Comparison of ENCODE assay signal across 12 mouse cellular contexts in genomic region chr11:20247146-20247855, GRCm38 (mm10). TPM values are rescaled to one million over a fixed set of nuclear protein-coding genes. Genes with fewer than 3 reads are reported as not detected.
DNase-seq lines count a peak whose midpoint lies in the region; ATAC-seq and TF ChIP-seq lines count a peak whose summit lies in the region.
"Had no signal": no experiment of that assay in that cellular context is flagged by ENCODE, and none has a peak within 500 bp of the region (broad histone marks: within the 10 kb centered on the region; RNA-seq: fewer than 3 reads in every experiment).

No protein-coding gene starts in this region.

- H3K4me1 ChIP-seq in hindbrain, embryonic 10.5 days (replicated peaks), result peaks cover 60% of the 10 kb centered on the region
- no peaks in the 10 kb centered on the region; the same call in 1 of the 2 replicates for H3K4me1 ChIP-seq in hindbrain, embryonic 11.5 days (replicated peaks; ENCODE audit: control insufficient read depth, insufficient read depth, low read length)
- H3K4me1 ChIP-seq in stomach, embryonic 16.5 days (ENCODE audit: control insufficient read depth, insufficient read depth, low read length), result peaks cover 22% of the 10 kb centered on the region
- no peaks in the 10 kb centered on the region for H3K4me1 ChIP-seq in stomach, postnatal 0 days (replicated peaks; ENCODE audit: control insufficient read depth, insufficient read depth)
- peaks cover 59% of the 10 kb centered on the region for H3K4me1 ChIP-seq in limb, embryonic 13.5 days

- 75% methylated on average over 8 of the region's 8 CpGs for WGBS in hindbrain, embryonic 10.5 days
- WGBS in hindbrain, embryonic 11.5 days, result 80% methylated on average over 8 of the region's 8 CpGs
- WGBS in stomach, embryonic 16.5 days, result 87% methylated on average over 8 of the region's 8 CpGs
- 82% methylated on average over 8 of the region's 8 CpGs for WGBS in stomach, postnatal 0 days
- WGBS in limb, embryonic 13.5 days, result 88% methylated on average over 8 of the region's 8 CpGs

- TF ChIP-seq CTCF in stomach, postnatal 0 days (IDR thresholded peaks at IDR 0.05; ENCODE audit: low read depth), result no peak

- ATAC-seq in hindbrain, embryonic 11.5 days (ENCODE audit: low FRiP score), result no peak
- ATAC-seq in stomach, embryonic 16.5 days (ENCODE audit: insufficient read depth, low FRiP score), result no peak
- ATAC-seq in stomach, postnatal 0 days (ENCODE audit: low FRiP score, low TSS enrichment), result no peak
- no peak for ATAC-seq in limb, embryonic 13.5 days (ENCODE audit: low FRiP score, low read depth)

- peak overlapping the region; percentile 91 for H3K4me3 ChIP-seq in hindbrain, embryonic 10.5 days
- H3K4me3 ChIP-seq in hindbrain, embryonic 11.5 days (ENCODE audit: low read depth, low read length), result no peak overlapping the region
- H3K4me3 ChIP-seq in stomach, embryonic 16.5 days (replicated peaks; ENCODE audit: low read length), result no peak overlapping the region
- H3K4me3 ChIP-seq in stomach, postnatal 0 days (ENCODE audit: low read depth, low read length), result no peak overlapping the region
- no peak overlapping the region; the same call in 1 of the 2 replicates for H3K4me3 ChIP-seq in limb, embryonic 13.5 days

- no peak overlapping the region; the same call in 1 of the 2 replicates for H3K4me2 ChIP-seq in hindbrain, embryonic 11.5 days (replicated peaks; ENCODE audit: low read depth, low read length)
- H3K4me2 ChIP-seq in stomach, embryonic 16.5 days (ENCODE audit: low read depth, low read length), result peak overlapping the region; percentile 70
- H3K4me2 ChIP-seq in stomach, postnatal 0 days (replicated peaks; ENCODE audit: low read depth), result no peak overlapping the region
- H3K4me2 ChIP-seq in limb, embryonic 13.5 days (replicated peaks), result peak overlapping the region; percentile 80

- H3K9ac ChIP-seq in hindbrain, embryonic 11.5 days (ENCODE audit: low read depth, low read length), result no peak overlapping the region
- peak overlapping the region; percentile 23; the same call in 1 of the 2 replicates for H3K9ac ChIP-seq in stomach, embryonic 16.5 days (ENCODE audit: low read length)
- no peak overlapping the region for H3K9ac ChIP-seq in stomach, postnatal 0 days (ENCODE audit: low read length)
- H3K9ac ChIP-seq in limb, embryonic 13.5 days, result no peak overlapping the region
- H3K9ac ChIP-seq: limb, embryonic 15.5 days had no signal

- peaks cover 20% of the 10 kb centered on the region for H3K36me3 ChIP-seq in hindbrain, embryonic 10.5 days
- H3K36me3 ChIP-seq in hindbrain, embryonic 11.5 days (ENCODE audit: control insufficient read depth, insufficient read depth, low read length), result no peaks in the 10 kb centered on the region
- H3K36me3 ChIP-seq in stomach, embryonic 16.5 days (ENCODE audit: control insufficient read depth, insufficient read depth, low read length), result no peaks in the 10 kb centered on the region; the same call in 1 of the 2 replicates
- H3K36me3 ChIP-seq in stomach, postnatal 0 days (ENCODE audit: control insufficient read depth, insufficient read depth, low read length), result no peaks in the 10 kb centered on the region
- peaks cover 12% of the 10 kb centered on the region for H3K36me3 ChIP-seq in limb, embryonic 13.5 days
- H3K36me3 ChIP-seq in splenic B cell, adult 2 months (ENCODE audit: control insufficient read depth, insufficient read depth, low read length, poor library complexity, severe bottlenecking), result peaks cover 1% of the 10 kb centered on the region; the same call in 1 of the 2 replicates
- H3K36me3 ChIP-seq: limb, embryonic 15.5 days had no signal

- H3K27me3 ChIP-seq in hindbrain, embryonic 10.5 days (ENCODE audit: insufficient read depth, poor library complexity, severe bottlenecking), result no peaks in the 10 kb centered on the region
- no peaks in the 10 kb centered on the region for H3K27me3 ChIP-seq in hindbrain, embryonic 11.5 days (ENCODE audit: control insufficient read depth, insufficient read depth, low read length)
- no peaks in the 10 kb centered on the region for H3K27me3 ChIP-seq in stomach, embryonic 16.5 days (ENCODE audit: control insufficient read depth, insufficient read depth, low read length)
- no peaks in the 10 kb centered on the region for H3K27me3 ChIP-seq in stomach, postnatal 0 days (ENCODE audit: control insufficient read depth, insufficient read depth, low read length)
- no peaks in the 10 kb centered on the region for H3K27me3 ChIP-seq in limb, embryonic 13.5 days
- H3K27me3 ChIP-seq in splenic B cell, adult 2 months (ENCODE audit: control insufficient read depth, insufficient read depth, low read length, poor library complexity, severe bottlenecking), result no peaks in the 10 kb centered on the region; the same call in 1 of the 2 replicates
- H3K27me3 ChIP-seq: limb, embryonic 15.5 days had no signal

- no peaks in the 10 kb centered on the region for H3K9me3 ChIP-seq in hindbrain, embryonic 10.5 days
- H3K9me3 ChIP-seq in hindbrain, embryonic 11.5 days (ENCODE audit: control insufficient read depth, low read length), result no peaks in the 10 kb centered on the region
- no peaks in the 10 kb centered on the region for H3K9me3 ChIP-seq in stomach, embryonic 16.5 days (replicated peaks; ENCODE audit: control insufficient read depth, low read length)
- no peaks in the 10 kb centered on the region for H3K9me3 ChIP-seq in stomach, postnatal 0 days (ENCODE audit: control insufficient read depth, low read length)
- no peaks in the 10 kb centered on the region for H3K9me3 ChIP-seq in limb, embryonic 13.5 days
- H3K9me3 ChIP-seq: limb, embryonic 15.5 days had no signal

- DNase-seq in hindbrain, embryonic 10.5 days (ENCODE audit: low spot score), result no peak
- no peak for DNase-seq in hindbrain, embryonic 11.5 days (ENCODE audit: low spot score)
- DNase-seq in stomach, postnatal 0 days (ENCODE audit: low spot score), result no peak
- DNase-seq in splenic B cell, adult 2 months (ENCODE audit: low read depth, low spot score), result peak; percentile 51
- DNase-seq in kidney, adult 8-10 months, result no peak
- DNase-seq in gastrocnemius, postnatal 4 days (ENCODE audit: low spot score in 2 of 2), result no peak
- DNase-seq: adrenal gland, postnatal 14 days; cerebellum, postnatal 36 days; kidney, postnatal 25 days had no signal

- no peak for TF ChIP-seq EP300 in stomach, postnatal 0 days (optimal IDR thresholded peaks at IDR 0.05)

- H3K27ac ChIP-seq in hindbrain, embryonic 10.5 days, result 0 out of 2 replicates have a peak overlapping the region, but pooled peaks have one; percentile 16
- no peak overlapping the region for H3K27ac ChIP-seq in hindbrain, embryonic 11.5 days (ENCODE audit: low read depth, low read length)
- H3K27ac ChIP-seq in stomach, embryonic 16.5 days (ENCODE audit: low read length), result no peak overlapping the region
- H3K27ac ChIP-seq in stomach, postnatal 0 days (replicated peaks), result no peak overlapping the region
- H3K27ac ChIP-seq in limb, embryonic 13.5 days, result no peak overlapping the region
- H3K27ac ChIP-seq: limb, embryonic 15.5 days had no signal

RNA-seq across cellular contexts. Expression of gene Cep68, which starts 1.9 kb away (rescaled TPM):
- polyA plus RNA-seq in hindbrain, embryonic 10.5 days (2016; fragmentation: Nextera tagmentation; extraction: Ambion mirVana), result 34.1 and 39.3 TPM in 2 replicates
- polyA plus RNA-seq in hindbrain, embryonic 11.5 days (2014; fragmentation: Nextera tagmentation; extraction: Ambion mirVana), result 27.1 and 33.2 TPM in 2 replicates
- 24.7 and 25.6 TPM in 2 replicates for polyA plus RNA-seq in stomach, embryonic 16.5 days (2015; fragmentation: Nextera tagmentation; extraction: Ambion mirVana)
- polyA plus RNA-seq in stomach, postnatal 0 days (2015; fragmentation: Nextera tagmentation; extraction: Ambion mirVana), result 8.4 and 8.6 TPM in 2 replicates
- polyA plus RNA-seq in limb, embryonic 13.5 days (2015; fragmentation: Nextera tagmentation; extraction: Ambion mirVana), result 33.3 and 36.8 TPM in 2 replicates
- 10 to 100 TPM; 35.0 to 35.8 TPM for total RNA-seq in gastrocnemius, postnatal 4 days (2021)

RNA-seq across cellular contexts. Expression of gene Rab1a, which starts 46.1 kb away (rescaled TPM):
- 208 and 216 TPM in 2 replicates for polyA plus RNA-seq in hindbrain, embryonic 10.5 days (2016; fragmentation: Nextera tagmentation; extraction: Ambion mirVana)
- 273 TPM in 2 replicates for polyA plus RNA-seq in hindbrain, embryonic 11.5 days (2014; fragmentation: Nextera tagmentation; extraction: Ambion mirVana)
- polyA plus RNA-seq in stomach, embryonic 16.5 days (2015; fragmentation: Nextera tagmentation; extraction: Ambion mirVana), result 300 and 317 TPM in 2 replicates
- 287 and 295 TPM in 2 replicates for polyA plus RNA-seq in stomach, postnatal 0 days (2015; fragmentation: Nextera tagmentation; extraction: Ambion mirVana)
- 268 TPM in 2 replicates for polyA plus RNA-seq in limb, embryonic 13.5 days (2015; fragmentation: Nextera tagmentation; extraction: Ambion mirVana)
- 100 to 1,000 TPM; 127 to 143 TPM for total RNA-seq in gastrocnemius, postnatal 4 days (2021)

Comparison
In these comparisons a context has a peak if more than half of its experiments do, and no peak if none do; other contexts are left out.
1. H3K4me2 ChIP-seq: peak in stomach, embryonic 16.5 days (single experiment) and limb, embryonic 13.5 days (single experiment); none in hindbrain, embryonic 11.5 days (single experiment) and stomach, postnatal 0 days (single experiment).